Mouse (Mus musculus) lung, adult 10 weeks (tissue): ENCODE data around the gene St8sia4. TPM values are rescaled to one million over a fixed set of nuclear protein-coding genes. Genes with fewer than 3 reads are reported as not detected.

Source experiments
- polyA plus RNA-seq: library from polyadenylated mRNA; stranded (reverse); fragments of 350-450 nt; fragmentation: Illumina TruSeq; extraction: RNeasy Lipid Tissue Mini Kit (QIAGEN cat#74804); gene quantifications from one replicate; pipeline ENCODE4 v1.2.3, GENCODE M21; 2014; ENCODE audit warnings: low read depth, low replicate concordance; ENCODE audit not compliant: insufficient read depth

St8sia4 gene
- polyA plus RNA-seq = 8.8 TPM

GRCm38 (mm10) chr1:95667435-95668252, at the start of gene St8sia4:
Gene St8sia4 (minus strand): TSS chr1:95667571.

